Mouse (Mus musculus) yolk sac, embryonic 10.5 days (tissue): ENCODE data around the gene 4933427D14Rik.
A peak's percentile ranks its signal among the peaks of the same experiment; 100 is the strongest.
"Not testable (repeated sequence)": the region's sequence is repeated elsewhere in the genome, so short reads cannot be mapped to it uniquely, and the experiment has no call there.

Experiments
- DNase-seq: peaks from one replicate; pipeline ENCODE4 v3.0.0-alpha.2; 2017; ENCODE audit warnings: low spot score

4933427D14Rik gene

DNA sequence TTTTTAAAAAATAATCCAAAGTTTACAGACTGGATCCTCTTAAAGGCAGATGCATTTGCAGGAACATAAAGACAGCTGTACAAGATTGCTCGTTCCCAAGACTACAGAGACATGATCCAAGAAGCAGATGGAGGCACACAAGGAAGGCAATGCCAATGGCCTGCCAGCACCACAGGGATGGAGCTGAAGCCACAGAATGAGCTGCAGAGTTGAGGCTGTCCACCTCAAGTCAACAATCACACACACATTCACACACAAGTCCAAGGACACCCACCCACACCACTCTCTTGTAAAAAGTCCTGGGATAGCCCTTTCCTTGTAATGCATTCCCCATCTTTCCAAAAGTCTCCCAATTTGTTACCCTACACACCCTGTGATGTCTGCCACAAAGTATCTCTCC lies 3.8 kb downstream of the 4933427D14Rik start:
- DNase-seq: no peak

DNA sequence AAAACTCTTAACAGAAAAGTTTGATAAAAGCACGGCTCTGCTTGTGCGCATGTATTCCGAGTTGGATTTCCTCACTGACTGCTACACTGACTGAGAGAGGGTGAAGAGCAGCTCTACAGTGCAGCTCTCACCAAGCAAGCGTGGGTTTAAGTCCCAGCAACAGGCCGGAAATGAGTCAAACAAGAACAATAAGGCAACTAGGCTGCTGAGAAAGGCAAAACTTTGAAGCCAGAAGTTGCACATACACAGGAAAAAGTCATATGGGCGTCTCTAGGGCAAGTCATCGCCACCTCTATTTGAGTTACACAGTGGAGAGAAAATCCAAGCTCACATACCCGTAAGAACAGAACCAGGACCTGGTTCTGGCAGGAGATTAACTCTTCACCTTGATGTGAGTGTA lies 10.8 kb downstream of the 4933427D14Rik start:
- no peak for DNase-seq

DNA sequence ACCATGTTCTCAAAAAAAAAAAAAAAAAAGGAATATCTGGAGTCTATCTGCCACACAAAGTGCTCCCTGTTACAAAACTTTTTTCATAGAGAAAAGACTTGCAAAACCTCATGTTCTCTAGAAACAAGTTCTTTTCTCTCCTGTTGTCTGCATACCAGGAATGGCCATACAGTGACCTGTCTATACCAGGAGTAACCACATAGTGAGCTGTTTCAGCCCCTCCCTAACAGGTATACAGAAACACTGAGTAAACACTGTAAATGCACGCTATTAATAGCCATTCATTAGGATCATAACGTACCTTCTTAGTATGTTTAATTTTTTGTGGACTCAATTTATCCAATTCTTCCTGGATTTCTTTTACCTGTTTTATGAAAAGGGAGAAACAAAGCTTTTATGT lies 13.0 kb downstream of the 4933427D14Rik start:
- no peak for DNase-seq

DNA sequence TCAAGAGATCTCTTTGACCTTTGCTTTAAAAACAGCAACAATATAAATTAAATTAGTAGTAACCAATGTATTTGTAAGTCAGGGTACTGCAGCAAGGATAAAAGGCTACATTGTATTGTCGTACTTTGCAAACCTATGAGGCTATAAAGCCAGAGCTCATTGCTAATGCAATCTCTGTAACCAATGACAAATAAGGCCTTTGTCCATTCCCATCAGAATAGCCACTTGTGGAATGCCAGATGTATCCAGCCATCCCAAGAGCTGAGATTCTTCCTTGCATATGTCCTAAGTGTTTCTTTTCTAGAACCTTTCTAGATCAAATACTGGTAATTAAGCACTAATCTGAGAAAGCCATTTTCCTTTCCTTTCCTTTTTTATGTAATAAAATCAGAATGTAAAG lies 16.4 kb downstream of the 4933427D14Rik start:
- DNase-seq: no peak

DNA sequence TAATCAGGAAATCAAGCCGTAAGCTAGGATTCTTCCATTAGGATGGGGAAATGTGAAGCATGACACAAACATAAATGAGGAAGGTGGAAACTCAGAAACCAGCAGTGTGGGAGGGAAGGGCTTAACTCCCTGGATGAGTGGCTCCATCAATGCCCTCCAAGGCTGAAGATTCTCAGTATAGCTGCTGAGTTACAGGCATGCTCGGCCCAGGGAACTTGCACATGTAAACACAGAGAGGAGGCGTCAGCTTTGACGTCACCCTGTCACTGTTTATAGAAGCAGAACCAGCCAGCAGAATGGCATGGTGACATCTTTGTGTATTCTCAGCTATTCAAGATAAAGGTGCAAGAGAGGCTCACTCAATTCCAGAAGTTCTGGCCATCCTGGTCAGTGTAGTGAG lies 23.0 kb downstream of the 4933427D14Rik start:
- no peak for DNase-seq

DNA sequence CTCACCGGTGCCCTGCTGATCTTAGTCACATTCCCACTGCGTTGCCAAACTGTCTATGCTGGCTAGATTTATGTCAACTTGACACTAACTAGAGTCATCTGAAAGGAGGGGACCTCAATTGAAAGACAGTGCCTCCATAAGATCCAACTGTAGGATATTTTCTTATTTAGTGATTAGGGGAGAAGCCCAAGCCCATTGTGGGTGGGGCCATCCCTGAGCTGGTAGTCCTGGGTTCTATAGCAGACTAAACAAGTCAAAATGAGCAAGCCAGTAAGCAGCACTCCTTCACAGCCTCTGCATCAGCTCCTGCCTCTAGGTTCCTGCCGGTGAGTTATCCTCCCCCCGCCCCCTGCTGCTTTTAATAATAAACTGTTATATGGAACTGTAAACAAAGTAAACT lies 26.1 kb downstream of the 4933427D14Rik start:
- DNase-seq: no peak

DNA sequence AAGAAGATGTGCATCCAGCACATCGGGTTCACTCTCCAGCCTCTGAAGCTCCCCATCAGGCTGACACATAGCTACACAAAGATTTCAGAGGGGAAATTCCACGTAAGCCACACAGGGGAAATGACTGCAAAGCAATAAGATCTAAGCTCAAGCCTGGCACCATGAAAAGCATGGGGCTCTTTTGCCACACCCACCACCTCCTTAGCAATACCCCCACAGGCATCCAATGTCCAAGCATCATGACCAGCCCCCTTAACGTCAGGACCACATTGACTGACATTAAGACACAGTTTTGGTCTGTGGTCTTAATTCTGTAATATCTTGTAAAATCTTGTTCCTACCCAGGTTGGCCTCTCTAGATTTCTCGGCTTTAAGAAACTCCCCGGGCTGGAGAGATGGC lies 26.7 kb downstream of the 4933427D14Rik start:
- DNase-seq: no peak

DNA sequence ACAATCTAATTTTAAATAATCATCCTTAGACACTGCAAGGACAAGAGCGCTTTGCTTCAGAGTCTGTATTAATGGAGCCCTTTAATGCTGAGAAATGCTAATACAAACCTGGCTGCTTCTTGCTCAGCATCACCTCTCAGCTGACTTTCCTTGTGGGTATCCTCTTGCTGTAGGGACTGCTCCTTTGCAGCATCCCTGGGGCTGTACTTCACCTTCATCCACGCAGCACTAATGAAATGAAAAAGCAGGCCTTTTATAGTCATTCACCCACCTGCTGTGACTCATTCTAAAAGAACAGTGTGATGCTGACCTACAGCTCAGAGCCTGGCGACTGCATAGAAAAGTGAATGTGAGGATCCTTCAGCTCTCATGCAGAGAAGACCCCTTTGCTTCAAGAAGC lies 30.7 kb downstream of the 4933427D14Rik start:
- no peak for DNase-seq

DNA sequence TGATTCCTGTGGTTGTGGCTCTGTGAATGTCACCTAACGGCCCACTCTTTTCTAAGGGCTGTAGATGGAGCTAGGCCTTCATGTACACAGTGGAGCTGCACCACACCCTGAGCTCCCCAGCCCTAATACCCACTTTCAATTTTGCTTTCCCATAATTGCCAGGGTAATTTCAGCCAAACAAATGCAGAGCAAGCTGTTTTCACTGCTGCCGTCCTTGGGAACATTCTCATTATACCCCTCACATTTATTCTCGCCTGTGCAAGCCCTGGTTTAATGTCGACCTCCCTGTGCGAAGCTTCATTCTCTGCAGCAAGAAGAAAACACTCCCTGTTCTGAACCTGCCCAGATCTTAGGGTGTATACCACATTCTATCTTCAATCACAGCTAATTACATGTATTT lies 31.3 kb downstream of the 4933427D14Rik start:
- no peak for DNase-seq

DNA sequence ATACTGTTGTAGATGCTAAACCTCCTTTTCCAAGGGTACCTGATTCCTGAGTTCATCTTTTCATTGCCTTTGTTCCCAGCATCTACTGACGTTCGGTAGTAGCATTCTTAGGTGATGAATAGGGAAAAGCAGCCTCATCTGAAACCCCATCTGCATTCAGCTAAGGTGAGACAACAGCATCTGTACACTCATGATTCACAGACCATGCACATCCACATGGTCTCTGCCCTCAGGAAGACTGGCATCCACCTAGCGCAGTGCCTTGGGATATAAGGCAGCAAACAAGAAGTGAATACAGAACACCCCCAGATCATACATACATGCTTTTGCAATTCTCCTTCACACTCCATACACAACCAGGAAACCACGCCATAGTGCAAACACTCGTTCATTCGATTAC lies 32.5 kb downstream of the 4933427D14Rik start:
- DNase-seq: no peak

DNA sequence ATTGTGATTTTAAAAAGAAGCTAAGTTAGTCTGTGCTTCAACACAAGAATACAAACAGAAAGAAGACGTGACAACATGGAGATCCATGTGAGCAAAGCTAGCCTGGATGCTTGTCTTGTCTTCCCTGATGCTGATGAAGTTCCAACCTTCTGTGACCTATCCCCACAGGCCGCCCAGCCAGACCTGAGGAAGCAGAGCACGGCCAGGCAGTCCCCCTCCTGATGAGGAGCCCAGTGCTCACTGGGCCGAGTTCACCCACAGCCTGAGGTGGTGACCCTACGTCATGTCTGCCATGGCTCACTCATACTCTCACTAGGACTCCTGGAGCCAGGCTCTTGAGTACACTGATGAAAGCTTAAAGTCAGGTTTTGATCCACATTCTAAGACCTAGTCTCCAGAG lies 33.8 kb downstream of the 4933427D14Rik start:
- DNase-seq: no peak

DNA sequence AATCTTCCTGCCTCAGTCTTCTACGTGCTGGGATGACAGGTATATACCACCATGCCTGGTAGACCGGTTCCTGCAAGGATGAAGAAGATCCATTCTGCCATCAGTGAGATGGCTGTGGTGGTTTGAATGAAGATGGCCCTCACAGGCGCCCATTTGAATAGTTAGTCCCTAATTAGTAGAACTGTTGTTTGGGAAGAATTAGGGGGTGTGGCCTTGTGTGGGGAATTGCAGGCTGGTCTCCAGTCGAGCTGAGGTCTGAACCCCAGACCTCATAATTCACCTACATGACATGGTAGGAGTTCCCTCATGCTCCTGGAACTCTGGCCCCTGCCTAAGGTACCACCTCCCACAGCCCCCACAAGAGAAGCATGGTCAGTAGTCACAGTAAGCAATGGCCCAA lies 35.4 kb downstream of the 4933427D14Rik start:
- not testable (repeated sequence) for DNase-seq

DNA sequence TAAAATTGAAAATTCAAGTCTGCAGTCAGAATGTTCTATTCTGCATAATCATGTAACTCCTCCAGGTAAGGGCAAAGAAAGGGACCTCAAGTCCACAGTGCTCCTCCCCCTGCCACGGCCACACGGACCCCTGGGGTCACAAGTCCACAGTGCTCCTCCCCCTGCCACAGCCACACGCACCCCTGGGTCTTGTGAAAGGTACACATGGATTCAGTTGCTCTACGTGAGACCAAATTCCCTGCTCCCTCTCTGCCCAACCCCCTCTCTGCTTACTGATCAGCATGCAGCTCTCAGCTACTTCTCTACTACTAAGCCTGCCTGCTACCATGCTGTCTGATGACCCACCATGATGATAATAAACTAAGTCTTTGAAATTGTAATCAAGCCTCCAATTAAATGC lies 37.4 kb downstream of the 4933427D14Rik start:
- peak; percentile 11 for DNase-seq

DNA sequence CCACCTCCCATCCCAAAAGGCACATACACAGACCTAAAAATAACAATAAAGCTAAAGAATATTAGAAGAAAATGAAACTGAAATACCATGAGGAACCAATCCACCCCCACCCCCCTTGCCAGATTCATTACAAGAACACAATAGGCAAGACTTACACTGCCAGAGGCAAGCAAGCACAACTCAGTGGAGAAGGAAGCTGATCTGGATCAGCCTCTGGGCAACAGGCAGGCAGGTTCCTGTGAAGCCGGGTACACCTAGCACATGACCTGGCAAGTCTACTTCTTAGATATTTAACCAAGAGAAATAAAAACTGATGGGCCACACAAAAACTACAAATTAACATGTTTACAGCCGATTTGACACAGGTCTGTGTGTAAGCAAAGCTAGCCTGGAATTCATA lies 44.1 kb downstream of the 4933427D14Rik start:
- DNase-seq: no peak

DNA sequence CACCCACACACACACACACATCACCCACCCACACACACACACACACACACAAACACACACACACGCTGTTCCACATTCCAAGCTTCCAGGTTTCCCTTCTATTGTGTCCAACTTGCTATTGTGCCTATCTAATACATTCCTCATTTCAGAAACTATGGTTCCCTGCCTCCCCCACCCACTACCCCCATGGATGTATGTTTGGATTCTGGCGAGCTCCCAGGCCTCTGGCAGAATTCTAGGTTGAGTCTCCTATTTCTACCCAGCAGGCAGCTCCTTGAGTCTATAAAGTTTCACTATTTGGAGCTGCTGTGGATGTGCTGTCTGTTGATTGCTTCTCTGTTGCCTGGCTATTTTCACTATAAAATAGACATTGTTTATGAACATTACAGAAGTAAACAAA lies 50.6 kb downstream of the 4933427D14Rik start:
- DNase-seq: no peak

DNA sequence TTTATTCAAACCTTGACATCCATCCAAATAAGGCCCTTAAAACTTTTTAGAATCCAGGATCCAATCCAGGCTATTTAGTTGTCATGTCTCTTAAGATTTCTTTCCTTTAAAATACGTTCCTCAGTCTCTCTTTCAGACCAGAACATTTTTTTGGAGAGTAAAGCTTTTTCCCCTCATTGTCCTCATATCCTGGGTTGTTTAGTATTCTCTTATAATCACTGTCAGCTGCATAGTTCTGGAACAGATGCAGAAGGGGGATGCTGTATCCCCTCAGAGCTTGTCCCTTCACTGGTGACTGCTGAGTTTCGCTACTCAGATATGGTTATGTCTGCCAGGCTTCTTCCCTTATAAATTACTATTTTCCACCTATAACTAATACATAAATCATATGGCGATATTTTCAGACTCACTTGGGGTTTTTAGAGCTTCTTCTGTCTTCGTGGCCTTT lies 51.3 kb downstream of the 4933427D14Rik start:
- DNase-seq: no peak

DNA sequence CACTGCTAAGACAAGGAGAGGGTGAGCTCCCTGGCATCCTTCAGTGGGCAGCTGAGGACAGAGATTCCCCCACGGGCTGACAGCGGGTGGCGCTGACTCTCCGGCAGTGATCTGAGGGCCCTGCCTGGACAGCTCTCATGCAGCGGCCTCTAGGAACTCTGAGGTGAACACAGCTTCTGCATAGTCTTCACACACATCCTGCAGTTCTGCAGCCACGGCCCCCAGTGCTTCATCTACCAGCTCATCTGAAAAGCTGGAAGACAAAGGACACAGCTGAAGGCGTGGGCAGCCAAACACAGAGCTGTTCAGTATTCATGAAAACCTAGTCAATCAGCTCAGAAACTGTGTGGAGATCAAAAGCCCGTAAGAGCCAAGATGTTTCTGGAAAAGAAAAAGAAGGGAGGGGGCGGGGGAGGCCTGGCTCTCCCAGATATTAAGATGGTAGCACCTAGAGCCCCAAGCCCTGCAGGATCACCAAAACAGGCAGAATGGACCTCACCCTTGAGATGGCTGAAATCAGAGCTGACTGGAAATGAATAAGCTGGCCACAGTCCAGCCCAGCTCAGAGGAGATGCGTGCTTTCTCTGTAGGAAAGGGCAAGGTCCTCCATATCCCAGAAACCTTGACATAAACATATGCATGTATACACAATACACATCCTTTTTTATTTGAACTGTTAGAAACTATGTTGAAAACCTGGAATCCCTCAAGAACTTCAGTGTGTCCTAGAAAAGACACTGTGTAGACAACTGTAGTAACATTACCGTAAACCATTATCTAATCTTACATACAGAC lies 51.9 kb downstream of the 4933427D14Rik start:
- DNase-seq: no peak

DNA sequence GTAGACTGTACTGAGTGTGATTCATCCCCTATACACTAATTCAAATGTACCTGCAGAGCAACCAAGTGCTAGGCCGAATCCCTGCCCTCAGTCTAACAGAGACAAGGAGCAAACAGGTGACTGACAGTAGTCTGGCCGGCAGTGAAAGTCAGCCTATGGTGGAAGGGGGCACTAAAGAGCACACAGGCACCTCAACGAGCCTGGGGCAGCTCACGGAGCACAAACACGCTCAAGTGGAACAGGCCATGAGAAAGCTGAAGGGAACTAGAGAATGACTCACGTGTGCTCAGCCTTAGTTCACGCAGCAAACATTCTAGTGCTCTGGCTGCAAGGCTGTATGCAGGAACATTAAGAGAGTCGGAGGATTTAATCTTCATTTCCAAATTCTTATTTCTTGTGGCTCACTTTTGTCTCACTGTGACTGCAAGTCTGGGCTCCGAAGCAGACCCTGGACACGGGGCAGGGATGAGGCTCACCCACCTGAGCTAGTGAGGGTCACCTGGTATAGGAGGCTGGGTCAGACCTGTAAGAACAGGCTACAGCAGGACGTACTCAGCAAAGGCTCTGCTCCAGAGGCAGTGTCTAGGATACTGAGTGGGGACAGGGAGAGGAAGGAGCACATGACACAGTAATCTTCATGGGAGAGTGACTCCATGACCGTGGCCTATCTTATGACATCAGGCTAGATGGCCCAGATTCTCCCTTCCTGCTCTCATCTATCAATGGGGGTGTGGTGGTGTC lies 54.0 kb downstream of the 4933427D14Rik start:
- no peak for DNase-seq

DNA sequence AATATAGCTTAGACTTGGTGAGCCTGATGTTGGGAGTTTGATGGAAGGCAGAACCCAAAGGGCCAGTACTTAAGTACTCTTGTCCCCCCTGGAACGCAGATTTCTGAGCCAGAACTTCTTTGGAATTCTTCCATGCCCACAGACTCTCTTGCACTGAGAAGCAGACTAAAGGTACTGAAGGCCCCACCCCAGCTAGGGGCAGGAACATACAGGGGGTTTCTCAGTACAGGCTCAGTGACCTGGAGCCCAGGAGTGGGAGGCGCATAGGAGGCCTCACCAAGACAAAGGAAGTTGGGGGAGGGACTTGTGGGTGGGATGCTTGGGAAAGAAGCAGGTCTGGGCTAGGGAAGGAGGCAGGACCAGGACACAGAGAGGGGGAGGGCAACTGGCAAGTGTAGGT lies 56.1 kb downstream of the 4933427D14Rik start:
- DNase-seq: no peak

DNA sequence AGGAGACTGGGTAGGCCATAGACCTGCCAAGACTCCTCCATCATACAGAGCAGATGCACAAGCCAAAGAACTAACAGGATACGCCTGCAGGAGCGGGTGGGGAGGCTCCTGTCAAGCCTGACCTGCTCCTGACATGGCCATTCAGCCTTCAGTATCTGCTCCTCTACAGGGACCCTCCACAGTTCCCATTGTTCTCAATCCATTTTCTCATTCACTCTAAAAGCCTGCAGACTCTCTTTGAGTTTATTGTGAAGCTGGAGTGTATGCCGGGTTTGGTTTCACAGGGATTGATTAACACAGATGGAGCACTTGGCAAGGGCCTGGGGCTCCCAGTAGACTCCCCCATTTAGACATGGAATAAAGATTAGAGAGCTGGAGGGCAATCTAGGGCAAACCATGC lies 59.3 kb downstream of the 4933427D14Rik start:
- no peak for DNase-seq

DNA sequence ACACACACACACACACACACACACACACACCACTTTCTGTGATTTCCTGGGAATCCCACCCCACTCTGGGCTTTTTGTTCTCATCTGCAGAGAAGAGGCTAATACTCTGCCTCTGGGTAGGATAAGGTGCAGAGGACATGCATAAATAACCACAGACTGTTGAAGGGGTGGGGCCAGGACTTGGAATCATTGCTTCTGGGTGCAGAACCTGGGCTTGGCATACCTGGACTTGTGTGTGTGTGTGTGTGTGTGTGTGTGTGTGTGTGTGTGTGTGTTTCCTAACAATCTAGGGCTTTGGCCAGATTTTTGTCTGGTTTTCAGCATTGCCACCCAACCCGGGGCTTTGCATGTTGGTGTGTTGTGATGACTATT lies 61.4 kb downstream of the 4933427D14Rik start:
- DNase-seq: no peak

DNA sequence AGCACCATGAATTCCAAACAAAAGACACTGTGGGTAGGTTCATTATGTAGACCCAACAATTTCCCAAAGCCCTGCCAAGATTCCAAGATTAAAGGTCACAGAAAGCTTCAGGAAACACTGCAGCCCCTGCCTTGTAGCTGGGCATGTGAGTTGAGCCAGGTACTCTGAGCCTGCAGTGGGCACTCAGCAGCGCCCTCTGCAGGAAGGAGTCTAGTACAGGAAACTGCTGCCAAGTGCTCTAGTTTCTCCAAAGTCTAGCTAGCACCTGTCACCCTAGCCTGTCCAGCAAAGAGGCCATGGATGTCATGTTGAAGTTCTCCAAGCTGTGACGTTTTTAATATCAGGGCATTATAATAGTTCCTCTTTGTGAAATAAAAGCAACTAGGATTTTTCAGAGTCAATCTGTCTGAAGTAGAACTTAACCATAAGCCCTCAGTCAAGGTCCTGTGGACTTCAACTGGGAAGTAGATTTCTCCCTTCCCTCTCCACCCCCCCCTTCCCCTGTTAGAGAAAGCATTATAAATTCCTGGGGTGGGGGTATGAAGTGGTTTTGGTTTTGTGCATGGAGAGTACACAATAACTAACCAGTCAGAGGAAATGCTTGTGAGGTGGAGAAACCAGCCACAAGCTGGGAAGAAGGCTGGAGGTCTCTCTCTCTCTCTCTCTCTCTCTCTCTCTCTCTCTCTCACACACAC lies 61.9 kb downstream of the 4933427D14Rik start:
- DNase-seq: peak; percentile 9

DNA sequence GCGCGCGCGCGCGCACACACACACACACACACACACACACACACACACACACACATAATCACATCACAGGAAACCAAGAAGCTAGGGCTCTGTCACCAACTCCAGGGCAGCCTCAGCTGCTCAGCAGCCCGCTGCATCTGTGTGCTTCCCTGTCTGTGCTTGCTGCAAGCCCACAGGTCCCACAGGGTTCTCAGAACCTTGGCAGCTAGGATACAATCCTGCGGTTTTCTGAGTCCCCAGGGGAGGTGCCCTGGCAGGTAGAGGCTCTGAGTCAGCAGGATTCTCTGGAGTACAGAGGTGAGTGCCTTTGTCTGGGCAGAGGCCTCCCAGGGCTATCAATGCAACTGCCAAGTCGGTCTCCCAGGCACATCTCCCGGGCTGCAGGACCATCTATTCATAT lies 64.4 kb downstream of the 4933427D14Rik start:
- DNase-seq: no peak
